Mouse (Mus musculus) layer of hippocampus, adult 6 months (tissue): ENCODE measurements around the gene Olfr350. TPM values are rescaled to one million over a fixed set of nuclear protein-coding genes. Genes with fewer than 3 reads are reported as not detected.

Experiments
- long read RNA-seq, 2 experiments: library from polyadenylated mRNA; unstranded; transcript quantifications; one replicate each; pipeline ENCODE4 v2.0.0; 2019 to 2020
- polyA plus RNA-seq: library from polyadenylated mRNA; unstranded; fragments of <200 nt; fragmentation: Nextera tagmentation; gene quantifications from 2 replicates; pipeline ENCODE4 v1.2.3, GENCODE M21; 2021

Gene Olfr350
- not detected in 2 replicates for polyA plus RNA-seq
- long read RNA-seq, experiment 1: 0 reads
- long read RNA-seq, experiment 2: 0 reads

GRCm38 (mm10) chr2:36846010-36846409, at the start of gene Olfr350:
Gene Olfr350, plus strand, starts transcription at chr2:36846310.

GRCm38 (mm10) chr2:36816932-36817331, 29.2 kb upstream of the Olfr350 start, which contains the start of gene Olfr3:
Gene Olfr3, minus strand, starts transcription at chr2:36817032.

GRCm38 (mm10) chr2:36862560-36862959, 16.4 kb downstream of the Olfr350 start, which contains the start of gene Olfr351:
Gene Olfr351, minus strand, starts transcription at chr2:36862660.

GRCm38 (mm10) chr2:36868160-36868559, 22.1 kb downstream of the Olfr350 start, which contains the start of gene Olfr352:
Gene Olfr352, plus strand, starts transcription at chr2:36868460.

GRCm38 (mm10) chr2:36892836-36893235, 46.7 kb downstream of the Olfr350 start, which contains the start of gene Olfr353:
Gene Olfr353, minus strand, starts transcription at chr2:36892936.

Other genes starting within 250 kb of the Olfr350 start
- gene Olfr345, start 206.3 kb upstream of the Olfr350 start, polyA plus RNA-seq: not detected in 2 replicates
- not detected in 2 replicates for gene Olfr346, start 160.5 kb upstream of the Olfr350 start, polyA plus RNA-seq
- not detected in 2 replicates for gene Olfr347, start 114.4 kb upstream of the Olfr350 start, polyA plus RNA-seq
- gene Olfr348, start 62.0 kb upstream of the Olfr350 start, polyA plus RNA-seq: not detected in 2 replicates
- not detected in 2 replicates for gene Olfr50, start 55.8 kb upstream of the Olfr350 start, polyA plus RNA-seq
- gene Olfr3, start 29.3 kb upstream of the Olfr350 start, polyA plus RNA-seq: not detected in 2 replicates
- not detected in 2 replicates for gene Olfr351, start 16.4 kb downstream of the Olfr350 start, polyA plus RNA-seq
- not detected in 2 replicates for gene Olfr352, start 22.1 kb downstream of the Olfr350 start, polyA plus RNA-seq
- gene Olfr353, start 46.6 kb downstream of the Olfr350 start, polyA plus RNA-seq: not detected in 2 replicates
- not detected in 2 replicates for gene Olfr354, start 59.4 kb downstream of the Olfr350 start, polyA plus RNA-seq
- not detected in 2 replicates for gene Olfr355, start 82.6 kb downstream of the Olfr350 start, polyA plus RNA-seq
- gene Olfr356, start 90.8 kb downstream of the Olfr350 start, polyA plus RNA-seq: not detected in 2 replicates
- gene Olfr357, start 147.5 kb downstream of the Olfr350 start, polyA plus RNA-seq: not detected in 2 replicates
- gene Olfr358, start 163.0 kb downstream of the Olfr350 start, polyA plus RNA-seq: not detected in 2 replicates
- gene Olfr360, start 219.4 kb downstream of the Olfr350 start, polyA plus RNA-seq: not detected in 2 replicates
- not detected in 2 replicates for gene Olfr361, start 243.0 kb downstream of the Olfr350 start, polyA plus RNA-seq